Mouse (Mus musculus) frontal cortex, postnatal 25 days (tissue): ENCODE results near the gene Vmn1r135.
"Not testable (repeated sequence)": the region's sequence is repeated elsewhere in the genome, so short reads cannot be mapped to it uniquely, and the experiment has no call there.

Experiments used
- DNase-seq, 2 experiments: peaks; one replicate each; pipeline ENCODE4 v3.0.0; 2022; ENCODE audit warnings: low spot score in 2 of 2

Vmn1r135 gene

DNA sequence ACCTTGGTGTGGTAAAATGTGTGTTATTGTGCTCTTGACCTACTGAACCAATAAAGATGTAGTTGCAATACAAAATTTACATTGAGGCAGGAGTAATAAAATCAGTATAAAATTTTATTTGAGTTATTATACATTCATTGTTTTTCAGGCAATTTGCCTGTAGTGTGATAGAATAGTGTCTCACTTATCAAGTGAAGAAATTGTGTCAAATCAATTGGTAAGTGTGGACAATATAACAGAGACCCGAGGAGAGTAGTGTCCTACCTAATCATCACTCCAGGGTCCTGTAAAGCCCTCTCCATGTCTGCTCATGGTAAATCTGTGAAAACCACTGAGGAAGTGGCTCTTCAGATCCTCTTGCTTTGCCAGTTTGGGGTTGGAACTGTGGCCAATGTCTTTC, at the start of gene Vmn1r135:
Gene Vmn1r135 (plus strand): TSS at position 301 of the 400 bp plus-strand sequence.
- not testable (repeated sequence) for DNase-seq

DNA sequence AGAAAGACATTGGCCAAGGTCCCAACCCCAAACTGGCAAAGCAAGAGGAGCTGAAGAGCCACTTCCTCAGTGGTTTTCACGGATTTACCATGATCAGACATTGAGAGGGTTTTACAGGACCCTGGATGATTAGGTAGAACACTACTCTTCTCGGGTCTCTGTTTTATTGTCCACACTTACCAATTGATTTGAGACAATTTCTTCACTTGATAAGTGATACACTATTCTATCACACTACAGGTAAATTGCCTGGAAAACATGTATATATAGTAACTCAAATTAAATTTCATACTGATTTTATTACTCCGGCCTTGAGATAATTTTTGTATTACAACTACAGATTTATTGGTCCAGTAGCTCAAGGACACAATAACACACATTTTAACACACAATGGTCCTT, 35.5 kb upstream of the Vmn1r135 start, which contains the start of gene Gm4177:
Gene Gm4177 (minus strand): TSS at position 101 of the 400 bp plus-strand sequence.
- not testable (repeated sequence) for DNase-seq

DNA sequence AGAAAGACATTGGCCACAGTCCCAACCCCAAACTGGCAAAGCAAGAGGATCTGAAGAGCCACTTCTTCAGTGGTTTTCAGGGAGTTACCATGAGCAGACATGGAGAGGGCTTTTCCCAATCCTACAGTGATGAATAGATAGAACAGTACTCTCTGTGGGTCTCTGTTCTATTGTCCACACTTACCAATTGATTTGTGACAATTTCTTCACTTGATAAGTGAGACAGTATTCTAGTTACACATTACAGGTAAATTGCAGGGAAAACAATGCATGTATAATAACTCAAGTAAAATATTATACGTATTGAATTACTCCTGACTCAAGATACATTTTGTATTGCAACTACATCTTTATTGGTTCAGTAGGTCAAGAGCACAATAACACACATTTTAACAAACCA, 12.0 kb downstream of the Vmn1r135 start, which contains the start of gene Gm5725:
Gene Gm5725 (minus strand): TSS at position 101 of the 400 bp plus-strand sequence.
- not testable (repeated sequence) for DNase-seq
